Mouse (Mus musculus) spleen, adult 12 weeks (tissue): ENCODE results near the gene Rln3.
"Not testable (repeated sequence)": the region's sequence is repeated elsewhere in the genome, so short reads cannot be mapped to it uniquely, and the experiment has no call there.

Experiments used
- DNase-seq: peaks from one replicate; pipeline ENCODE4 v3.0.0; 2022; ENCODE audit warnings: low spot score

Rln3 gene

DNA sequence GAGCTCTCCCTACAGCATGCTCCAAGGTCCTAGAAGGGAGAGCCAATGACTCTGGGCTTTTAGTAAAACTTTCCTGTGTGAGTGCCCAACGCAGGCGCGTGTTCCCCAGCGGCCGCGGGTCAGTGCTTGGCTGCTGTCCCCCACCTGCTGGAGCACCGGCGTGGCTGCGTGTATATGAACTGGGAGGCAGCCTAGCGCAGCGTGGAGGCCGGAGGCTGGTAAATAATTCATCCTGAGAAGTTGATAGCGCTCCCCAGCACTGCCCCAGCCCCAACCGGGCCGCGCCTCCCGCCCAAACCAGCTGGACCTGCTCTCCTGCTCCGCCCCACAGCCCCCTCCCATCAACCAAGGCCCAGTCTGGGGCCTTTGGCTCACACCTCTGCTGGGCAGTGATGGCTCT lies 23.7 kb downstream of the Rln3 start, which contains the start of gene Palm3:
Gene Palm3 (plus strand): TSS at position 376 of the 400 bp plus-strand sequence.
- no peak for DNase-seq

GRCm38 (mm10) chr8:84019738-84020137 lies 25.1 kb downstream of the Rln3 start:
- DNase-seq, result no peak

DNA sequence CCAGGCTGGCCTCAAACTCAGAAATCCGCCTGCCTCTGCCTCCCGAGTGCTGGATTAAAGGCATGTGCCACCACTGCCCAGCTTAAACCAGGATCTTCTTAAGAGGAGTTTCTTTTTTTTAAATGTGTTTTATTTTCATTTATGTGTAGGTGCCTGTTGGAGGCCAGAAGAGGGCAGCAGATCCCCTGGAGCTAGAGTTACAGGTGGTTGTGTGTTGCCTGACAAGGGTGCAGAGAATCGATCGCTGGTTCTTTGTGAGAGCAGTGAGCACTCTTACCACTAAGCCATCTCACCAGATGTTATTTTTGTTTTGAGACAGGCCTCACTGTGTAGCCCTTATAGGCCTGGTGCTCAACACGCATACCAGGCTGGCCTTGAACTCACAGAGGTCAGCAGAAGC lies 29.0 kb downstream of the Rln3 start:
- DNase-seq, result no peak

DNA sequence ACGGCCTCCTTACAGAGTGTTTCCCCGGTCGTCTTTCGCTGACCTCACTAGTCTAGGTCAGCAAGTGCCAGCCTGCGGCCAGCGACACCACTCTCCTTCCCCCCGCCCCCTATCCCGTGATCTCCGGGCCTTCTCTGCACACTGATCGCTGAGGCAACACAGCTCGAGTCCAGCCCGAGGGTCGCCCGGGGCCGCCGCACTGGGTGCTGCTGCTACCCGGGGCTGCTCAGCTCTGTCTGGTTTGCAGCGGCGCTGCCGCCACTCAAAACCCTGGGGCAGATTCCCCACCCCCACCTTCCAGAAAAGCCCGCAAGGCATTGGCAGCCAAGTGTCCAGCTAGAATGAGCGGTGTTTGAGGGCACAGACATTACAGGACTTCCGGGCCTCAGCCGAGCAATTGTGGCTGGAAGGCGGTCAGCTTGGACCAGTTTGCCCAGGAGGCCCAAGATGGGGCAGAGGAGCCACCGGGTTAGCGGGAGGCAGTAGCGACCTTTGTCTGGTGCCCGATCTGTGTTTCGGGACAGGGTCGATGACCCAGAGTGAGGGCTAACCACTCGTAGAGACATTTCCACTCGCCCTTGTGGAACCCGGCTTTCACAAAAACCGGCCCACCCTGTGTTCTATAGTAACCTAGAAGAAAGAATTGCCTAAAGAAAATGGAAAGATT lies 32.2 kb downstream of the Rln3 start:
- DNase-seq, result no peak

- DNase-seq, result no peak
These were observed 32.9 kb downstream of the Rln3 start, which contains the start of gene 2210011C24Rik for GRCm38 (mm10) chr8:84011705-84012498. Gene 2210011C24Rik (minus strand): TSS chr8:84012171.

DNA sequence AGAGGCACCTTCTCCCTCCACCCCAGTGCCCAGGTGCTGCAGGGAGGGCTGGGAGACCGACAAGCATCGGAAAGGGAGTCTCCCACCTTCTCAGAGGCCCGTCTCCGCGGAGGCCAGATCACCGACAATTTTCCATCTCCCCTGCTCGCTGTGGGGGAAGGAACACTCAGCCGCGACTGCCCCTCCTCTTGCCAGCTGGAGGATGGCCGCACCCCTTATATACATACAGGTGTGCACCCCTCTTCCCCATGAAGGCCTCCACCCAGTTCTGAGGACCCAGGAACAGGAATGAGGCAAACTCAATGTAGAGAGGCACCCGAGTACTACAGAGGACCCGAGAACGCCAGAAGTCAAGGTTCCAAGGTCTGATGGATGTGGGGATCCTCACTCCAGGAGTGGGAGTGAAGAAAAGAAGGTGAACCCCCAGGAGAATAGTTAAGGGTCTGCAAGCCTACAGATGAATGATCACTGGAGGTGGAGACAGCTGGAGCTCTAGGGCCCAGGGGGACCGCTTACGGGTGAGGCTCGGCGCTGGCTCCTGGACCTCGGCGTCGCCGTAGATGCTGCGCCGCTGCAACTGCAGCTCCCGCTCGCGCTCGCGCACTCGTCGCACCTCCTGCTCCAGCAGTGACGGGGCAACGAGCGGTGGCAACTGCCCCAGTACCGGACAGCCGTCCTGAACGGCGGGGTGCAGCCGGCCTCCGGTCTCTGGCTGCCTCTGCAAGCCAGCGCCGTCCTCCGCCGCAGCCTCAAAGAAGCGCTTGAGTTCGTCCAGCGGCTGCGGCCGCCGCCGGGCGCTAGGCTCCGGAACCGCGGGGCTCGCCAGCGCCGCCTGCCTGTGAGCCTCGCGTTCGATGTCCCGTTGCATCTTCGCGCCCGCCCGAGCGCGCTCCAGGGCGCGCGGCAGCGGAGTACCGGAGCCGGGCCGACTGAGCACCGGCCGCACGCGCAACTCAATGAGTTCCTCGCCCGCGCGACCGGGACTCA lies 33.9 kb downstream of the Rln3 start:
- DNase-seq, result peak; percentile 52

GRCm38 (mm10) chr8:84009876-84010275 lies 34.9 kb downstream of the Rln3 start:
- DNase-seq, result no peak

DNA sequence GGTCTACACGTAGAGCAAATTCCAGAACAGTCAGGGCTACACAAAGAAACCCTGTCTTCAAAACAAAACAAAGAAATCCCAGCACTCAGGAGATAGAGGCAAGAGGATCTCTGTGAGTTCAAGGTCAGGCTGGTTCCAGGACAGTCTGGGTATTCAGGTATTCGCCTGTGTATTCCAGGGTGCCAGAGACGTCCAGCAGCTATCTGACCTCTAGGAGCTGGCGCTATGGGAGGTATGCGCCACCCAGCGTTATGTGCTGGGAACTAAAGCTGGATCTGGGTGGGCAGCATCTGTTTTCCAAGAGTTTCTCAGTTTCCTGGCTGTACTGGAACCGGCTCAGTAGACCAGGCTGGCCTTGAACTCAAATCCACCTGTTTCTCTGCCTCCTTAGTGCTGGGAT lies 36.4 kb downstream of the Rln3 start:
- DNase-seq, result no peak

DNA sequence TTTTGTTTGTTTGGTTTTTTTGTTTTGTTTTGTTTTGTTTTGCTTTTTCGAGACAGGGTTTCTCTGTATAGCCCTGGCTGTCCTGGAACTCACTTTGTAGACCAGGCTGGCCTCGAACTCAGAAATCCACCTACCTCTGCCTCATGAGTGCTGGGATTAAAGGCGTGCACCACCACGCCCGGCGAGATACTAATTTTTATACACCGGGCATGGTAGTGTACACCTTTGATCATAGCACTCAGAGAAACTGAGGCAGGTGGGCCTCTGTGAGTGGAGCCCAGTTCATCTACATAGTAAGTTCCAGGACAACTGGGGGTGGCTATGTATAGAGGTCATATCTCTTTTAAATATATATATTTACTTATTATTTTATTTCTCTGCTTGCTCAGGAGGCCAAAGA lies 39.3 kb downstream of the Rln3 start:
- DNase-seq, result not testable (repeated sequence)

DNA sequence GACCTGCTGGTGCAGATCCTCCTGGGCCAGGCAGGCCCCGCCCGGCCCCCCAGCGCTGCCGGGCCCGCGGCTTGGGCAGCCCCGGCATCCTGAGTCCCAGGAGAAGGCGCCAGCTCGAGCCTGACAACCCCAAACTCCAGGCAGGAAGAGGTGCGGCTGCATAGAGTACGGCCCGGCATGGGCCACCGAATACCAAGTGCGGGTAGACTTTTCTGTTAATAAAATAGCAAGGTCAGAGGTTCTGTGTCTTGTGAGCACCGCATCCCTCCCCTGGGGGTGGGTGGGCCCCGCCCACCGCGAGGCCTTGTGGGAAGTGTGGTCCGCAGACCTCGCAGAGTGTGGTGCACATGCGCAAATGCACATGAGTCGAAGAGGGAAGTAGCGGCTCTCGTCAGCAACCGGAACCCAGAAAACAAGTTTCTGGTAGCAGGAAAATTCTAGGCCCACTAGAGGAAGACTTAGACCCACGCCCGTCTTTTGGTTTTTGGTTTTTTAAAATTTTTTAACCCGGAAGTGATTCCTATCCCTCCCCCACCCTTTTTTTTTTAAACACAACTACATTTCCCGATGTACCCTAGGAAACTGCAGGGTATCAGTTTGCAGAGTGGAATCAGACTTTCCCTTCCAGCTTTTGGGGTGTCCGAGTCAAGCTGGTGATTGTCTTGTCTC lies 40.1 kb downstream of the Rln3 start:
- DNase-seq, result peak; percentile 81

DNA sequence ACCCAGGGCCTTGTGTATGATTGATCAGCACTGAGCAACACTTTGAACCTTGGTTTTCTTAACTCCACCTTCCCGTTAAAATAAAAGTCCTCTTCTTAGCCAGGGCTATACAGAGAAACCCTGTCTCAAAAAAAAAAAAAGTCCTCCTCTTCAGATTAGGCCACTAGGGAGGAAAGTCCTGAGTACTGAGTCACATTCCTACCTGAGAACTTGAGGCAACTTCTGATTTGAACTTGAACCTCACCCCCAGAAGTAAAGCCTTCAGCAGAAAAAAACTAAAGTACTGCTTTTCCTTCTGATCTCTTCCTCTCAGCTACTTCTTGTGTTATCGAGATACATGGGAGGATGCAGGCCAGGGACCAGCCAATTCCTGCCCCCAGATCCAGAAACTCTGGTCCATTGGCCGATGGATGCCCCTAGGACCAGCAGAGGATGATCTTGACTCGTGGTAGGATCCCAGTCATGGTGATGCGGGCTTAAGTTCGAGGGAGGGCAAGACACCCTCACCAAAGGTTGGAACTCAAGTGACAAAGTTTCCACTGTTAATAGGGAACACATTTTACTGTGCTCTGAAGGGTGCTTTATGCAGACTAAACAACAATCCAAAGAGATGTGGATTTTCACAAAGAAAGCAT lies 41.1 kb downstream of the Rln3 start:
- DNase-seq, result no peak

DNA sequence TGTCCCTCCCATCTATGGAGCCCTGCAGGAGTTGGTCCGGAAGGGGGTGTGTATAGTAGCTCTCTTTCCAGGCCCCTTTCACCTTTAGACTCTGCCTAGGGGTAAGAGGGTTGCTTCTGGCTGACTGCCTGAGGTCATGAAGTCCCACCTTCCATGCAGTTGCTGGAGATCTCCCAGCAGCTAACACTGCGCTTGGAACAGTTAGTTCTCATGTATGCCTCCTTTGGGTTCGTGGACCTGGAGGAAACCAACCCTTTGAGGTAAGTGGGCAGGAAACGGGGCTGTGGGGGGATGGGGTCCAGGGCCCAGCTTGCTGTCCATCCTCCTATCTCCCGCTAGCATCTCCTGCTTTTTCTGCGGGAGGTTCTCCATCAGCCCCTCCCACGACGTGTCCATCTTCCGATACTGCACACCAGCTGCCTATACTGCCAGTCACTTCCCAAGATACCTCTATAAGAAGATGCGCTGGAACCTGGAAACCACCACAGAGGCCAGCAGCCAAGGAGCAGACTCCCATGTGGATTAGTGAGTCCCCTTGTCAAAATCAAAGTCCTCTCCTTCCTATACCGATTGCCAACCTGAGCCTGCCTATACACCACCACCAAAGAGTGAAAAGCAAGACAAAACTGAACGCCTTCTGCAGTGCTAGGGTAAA lies 41.7 kb downstream of the Rln3 start:
- no peak for DNase-seq

GRCm38 (mm10) chr8:84001281-84002000 lies 43.4 kb downstream of the Rln3 start, which contains the start of gene 1700067K01Rik:
Gene 1700067K01Rik (plus strand): TSS chr8:84001502.
- no peak for DNase-seq

- DNase-seq, result no peak
These were observed 45.0 kb downstream of the Rln3 start for GRCm38 (mm10) chr8:83999825-84000224.

DNA sequence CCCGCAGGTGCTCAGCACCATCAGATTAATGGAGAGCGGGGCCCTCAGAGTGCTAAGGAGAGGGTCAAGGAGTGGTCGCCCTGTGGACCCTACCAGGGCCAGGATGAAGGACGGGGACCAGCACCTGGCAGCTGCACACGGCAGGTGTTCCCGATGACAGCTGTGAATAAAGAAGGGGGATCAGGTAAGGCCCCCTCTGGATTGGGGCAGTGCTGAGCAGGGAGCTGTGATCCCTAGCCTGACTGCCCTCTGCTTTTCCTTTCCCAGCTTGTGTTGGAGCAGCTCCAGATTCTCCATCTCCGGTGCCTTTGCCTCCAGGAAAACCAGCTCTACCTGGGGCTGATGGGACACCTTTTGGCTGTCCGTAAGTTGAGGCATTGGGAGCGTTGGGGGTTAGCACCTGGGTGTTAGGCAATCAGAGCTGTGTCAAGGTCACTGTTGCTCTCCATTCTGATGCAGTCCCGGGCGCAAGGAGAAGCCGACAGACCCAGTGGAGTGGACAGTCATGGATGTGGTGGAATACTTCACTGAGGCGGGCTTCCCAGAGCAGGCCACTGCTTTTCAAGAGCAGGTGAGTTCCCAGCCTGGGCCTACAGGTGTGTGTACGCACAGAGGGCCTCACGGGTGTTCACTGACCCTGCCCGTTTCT lies 45.6 kb downstream of the Rln3 start:
- no peak for DNase-seq

DNA sequence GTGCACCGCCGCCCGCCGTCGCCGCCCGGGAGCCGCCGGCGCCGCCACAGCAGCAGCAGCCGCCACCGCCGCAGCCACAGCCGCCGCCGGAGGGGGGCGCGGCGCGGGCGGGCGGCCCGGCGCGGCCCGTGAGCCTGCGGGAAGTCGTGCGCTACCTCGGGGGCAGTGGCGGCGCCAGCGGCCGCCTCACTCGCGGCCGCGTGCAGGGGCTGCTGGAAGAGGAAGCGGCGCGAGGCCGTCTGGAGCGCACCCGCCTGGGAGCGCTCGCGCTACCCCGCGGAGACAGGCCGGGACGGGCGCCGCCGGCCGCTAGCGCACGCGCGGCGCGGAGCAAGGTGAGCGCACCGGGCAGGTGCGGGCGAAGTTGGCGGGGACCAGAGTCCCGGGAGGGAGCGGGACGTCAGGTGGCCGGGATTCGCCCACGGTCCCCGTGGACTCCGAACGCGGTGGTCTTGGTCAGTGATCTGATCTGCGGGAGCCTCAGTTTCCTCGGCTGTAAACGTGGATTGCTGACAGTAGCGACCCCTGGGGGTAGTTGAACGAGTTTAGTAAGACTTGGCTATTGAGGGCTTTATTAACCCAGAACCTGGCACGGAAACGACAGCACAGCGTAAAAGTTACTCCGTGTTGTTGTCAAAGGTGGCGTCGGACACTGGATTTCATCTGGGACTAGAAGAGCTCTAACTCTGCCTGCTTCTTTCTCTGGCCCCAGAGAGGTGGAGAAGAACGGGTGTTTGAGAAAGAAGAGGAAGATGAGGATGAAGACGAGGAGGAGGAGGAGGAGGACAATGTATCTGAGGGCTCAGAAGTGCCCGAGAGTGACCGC lies 46.4 kb downstream of the Rln3 start:
- DNase-seq, result peak; percentile 66

DNA sequence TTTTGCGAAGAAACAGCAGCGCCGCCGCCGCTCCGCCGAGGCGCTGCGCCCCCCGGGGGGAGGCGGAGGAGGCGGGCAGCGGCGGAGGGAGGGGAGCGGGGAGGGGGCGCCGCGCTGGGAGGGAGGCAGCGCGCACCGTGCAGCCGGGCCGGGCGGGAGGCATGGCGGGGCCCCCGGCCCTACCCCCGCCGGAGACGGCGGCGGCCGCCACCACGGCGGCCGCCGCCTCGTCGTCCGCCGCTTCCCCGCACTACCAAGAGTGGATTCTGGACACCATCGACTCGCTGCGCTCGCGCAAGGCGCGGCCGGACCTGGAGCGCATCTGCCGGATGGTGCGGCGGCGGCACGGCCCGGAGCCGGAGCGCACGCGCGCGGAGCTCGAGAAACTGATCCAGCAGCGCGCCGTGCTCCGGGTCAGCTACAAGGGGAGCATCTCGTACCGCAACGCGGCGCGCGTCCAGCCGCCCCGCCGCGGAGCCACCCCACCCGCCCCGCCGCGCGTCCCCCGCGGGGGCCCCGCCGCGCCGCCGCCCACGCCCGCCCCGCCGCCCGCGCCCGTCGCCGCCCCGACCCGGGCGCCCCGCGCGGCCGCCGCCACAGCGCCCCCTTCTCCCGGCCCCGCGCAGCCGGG lies 47.2 kb downstream of the Rln3 start, which contains the start of gene Samd1:
Gene Samd1 (plus strand): TSS at position 162 of the 631 bp plus-strand sequence.
- no peak for DNase-seq
